Mouse (Mus musculus): ENCODE data around the gene Mpst. TPM values are rescaled to one million over a fixed set of nuclear protein-coding genes. Genes with fewer than 3 reads are reported as not detected.

The Mpst gene
- total RNA-seq (2012; rRNA removed) (38.6 and 38.7 TPM in 2 replicates), polyA plus RNA-seq (2012; ENCODE audit: insufficient read depth in 1 of 2, insufficient read length in 2 of 2, low read depth in 1 of 2, low replicate concordance in 2 of 2, missing spikeins in 1 of 2) (10 to 100 TPM in 1 of 2 experiments, not detected in 1; 86.7 TPM)

- Histone ChIP-seq H3K9ac (ENCODE audit: control insufficient read depth, low read depth, low read length, poor library complexity, severe bottlenecking) (peak within 1 kb of the TSS; percentile 96), H3K27ac (ENCODE audit: control insufficient read depth, low read depth, low read length) (peak within 1 kb of the TSS; percentile 96), H3K4me1 (ENCODE audit: control insufficient read depth in 1 of 2, insufficient read depth in 2 of 2, low read length in 2 of 2) (peaks cover 12 to 36% of the 10 kb centered on the region in 2 experiments), H3K36me3 (ENCODE audit: control insufficient read depth in 1 of 2, insufficient read depth in 2 of 2, low read length in 2 of 2) (peaks cover 0 to 22% of the 10 kb centered on the region in 2 experiments; a peak in 2 of 4 replicates), H3K9me3 (replicated peaks; ENCODE audit: insufficient read depth, low read length) (no peaks in the 10 kb centered on the region), H3K27me3 (ENCODE audit: control insufficient read depth in 1 of 2, insufficient read depth in 2 of 2, low read length in 2 of 2) (no peaks in the 10 kb centered on the region), H3K79me2 (ENCODE audit: control insufficient read depth, insufficient read depth, low read length, poor library complexity) (peaks cover 9% of the 10 kb centered on the region; the same call in 1 of the 2 replicates), H3K4me3 (ENCODE audit: control insufficient read depth in 1 of 2, insufficient read depth in 1 of 2, low read depth in 2 of 2, low read length in 2 of 2) (peak within 1 kb of the TSS; percentile 93 to 96)
- DNase-seq (ENCODE audit: low read depth, low spot score) = peak; percentile 95
- no peak for TF ChIP-seq MAFK (IDR thresholded peaks at IDR 0.05; ENCODE audit: borderline replicate concordance, low read depth, low read length)
- TF ChIP-seq MXI1 (IDR thresholded peaks at IDR 0.05; ENCODE audit: low read depth, low read length) = peak; percentile 64; the same call in 1 of the 2 replicates
- no peak for TF ChIP-seq ZNF384 (IDR thresholded peaks at IDR 0.05; ENCODE audit: low read depth, low read length)
- TF ChIP-seq TAL1 (IDR thresholded peaks at IDR 0.05; ENCODE audit: low read length) = no peak
- no peak for TF ChIP-seq BHLHE40 (IDR thresholded peaks at IDR 0.05; ENCODE audit: borderline replicate concordance, low read depth, low read length)
- peak; percentile 21 for TF ChIP-seq TCF12 (IDR thresholded peaks at IDR 0.05; ENCODE audit: low read depth, low read length)
- TF ChIP-seq USF1 (IDR thresholded peaks at IDR 0.05; ENCODE audit: low read depth, low read length) = no peak
- TF ChIP-seq MYC (IDR thresholded peaks at IDR 0.05; ENCODE audit: low read depth, low read length) = 0 out of 2 replicates have a peak, but pooled peaks have one; percentile 31
- TF ChIP-seq NELFE (IDR thresholded peaks at IDR 0.05; ENCODE audit: low read depth, low read length) = peak; percentile 61
- no peak for TF ChIP-seq USF2 (IDR thresholded peaks at IDR 0.05; ENCODE audit: borderline replicate concordance in 1 of 2, insufficient read depth in 1 of 2, low read depth in 1 of 2, low read length in 2 of 2)
- peak; percentile 74; the same call in 1 of the 2 replicates for TF ChIP-seq TBP (IDR thresholded peaks at IDR 0.05; ENCODE audit: low read depth, low read length)
- TF ChIP-seq CHD2 (IDR thresholded peaks at IDR 0.05; ENCODE audit: low read length) = no peak
- TF ChIP-seq CTCF (IDR thresholded peaks at IDR 0.05 in 2 of 3, conservative IDR thresholded peaks at IDR 0.05 in 1 of 3; ENCODE audit: control insufficient read depth in 1 of 3, insufficient read depth in 1 of 3, low read depth in 2 of 3, low read length in 3 of 3, poor library complexity in 1 of 3, severe bottlenecking in 1 of 3) = no peak
- TF ChIP-seq EP300 (IDR thresholded peaks at IDR 0.05; ENCODE audit: low read depth in 1 of 2, low read length in 2 of 2) = 0 out of 4 replicates have a peak, but pooled peaks of 1 of the 2 experiments have one; percentile 15
- TF ChIP-seq ZMIZ1 (IDR thresholded peaks at IDR 0.05; ENCODE audit: low read depth, low read length) = peak; percentile 83
- peak; percentile 82 for TF ChIP-seq POLR2AphosphoS2 (IDR thresholded peaks at IDR 0.05; ENCODE audit: low read length)
- TF ChIP-seq MAZ (IDR thresholded peaks at IDR 0.05; ENCODE audit: low read depth, low read length) = peak; percentile 81; the same call in 1 of the 2 replicates
- TF ChIP-seq ETS1 (IDR thresholded peaks at IDR 0.05; ENCODE audit: low read depth, low read length) = peak; percentile 20; the same call in 1 of the 2 replicates
- TF ChIP-seq MEF2A (IDR thresholded peaks at IDR 0.05; ENCODE audit: extremely low read depth, insufficient replicate concordance, low read depth, low read length, poor library complexity, severe bottlenecking) = no peak
- TF ChIP-seq GATA1 (IDR thresholded peaks at IDR 0.05; ENCODE audit: low read depth, low read length) = no peak
- TF ChIP-seq POLR2A (IDR thresholded peaks at IDR 0.05; ENCODE audit: control insufficient read depth in 1 of 2, insufficient read depth in 1 of 2, low read depth in 1 of 2, low read length in 2 of 2, poor library complexity in 1 of 2) = peak; percentile 63 to 78
- 0 out of 2 replicates have a peak, but pooled peaks have one; percentile 5 for TF ChIP-seq MAX (IDR thresholded peaks at IDR 0.05; ENCODE audit: low read length)
- no peak for TF ChIP-seq ZKSCAN1 (IDR thresholded peaks at IDR 0.05; ENCODE audit: low read depth, low read length)
- TF ChIP-seq CHD1 (IDR thresholded peaks at IDR 0.05; ENCODE audit: low read depth, low read length) = peak; percentile 100
- TF ChIP-seq ELF1 (IDR thresholded peaks at IDR 0.05; ENCODE audit: low read depth, low read length) = peak; percentile 40; the same call in 1 of the 2 replicates
- TF ChIP-seq SMC3 (IDR thresholded peaks at IDR 0.05; ENCODE audit: low read depth, low read length) = no peak
- no peak for TF ChIP-seq KAT2A (conservative IDR thresholded peaks at IDR 0.05; ENCODE audit: low read depth, low read length)
- TF ChIP-seq UBTF (IDR thresholded peaks at IDR 0.05; ENCODE audit: borderline replicate concordance, insufficient read depth, low read depth, low read length) = no peak
- no peak for TF ChIP-seq NRF1 (IDR thresholded peaks at IDR 0.05; ENCODE audit: insufficient read depth, low read depth, low read length, poor library complexity, severe bottlenecking)
- no peak for TF ChIP-seq POLR2AphosphoS5 (IDR thresholded peaks at IDR 0.05; ENCODE audit: borderline replicate concordance, low read depth, low read length)
- no peak for TF ChIP-seq RAD21 (IDR thresholded peaks at IDR 0.05; ENCODE audit: low read depth, low read length)
- no peak for TF ChIP-seq RCOR1 (IDR thresholded peaks at IDR 0.05; ENCODE audit: low read depth, low read length)
- no peak for TF ChIP-seq GABPA (IDR thresholded peaks at IDR 0.05; ENCODE audit: low read depth, low read length)
- TF ChIP-seq MYB (IDR thresholded peaks at IDR 0.05; ENCODE audit: low read depth, low read length) = no peak
- TF ChIP-seq SIN3A (IDR thresholded peaks at IDR 0.05; ENCODE audit: low read length) = peak; percentile 74
Observed at GRCm38 (mm10) chr15:78406293-78406934, at the start of gene Mpst. Mpst (plus strand) TSS chr15:78406416.
